Mouse (Mus musculus): Measurements from ENCODE around the gene Mcm5.

DNA sequence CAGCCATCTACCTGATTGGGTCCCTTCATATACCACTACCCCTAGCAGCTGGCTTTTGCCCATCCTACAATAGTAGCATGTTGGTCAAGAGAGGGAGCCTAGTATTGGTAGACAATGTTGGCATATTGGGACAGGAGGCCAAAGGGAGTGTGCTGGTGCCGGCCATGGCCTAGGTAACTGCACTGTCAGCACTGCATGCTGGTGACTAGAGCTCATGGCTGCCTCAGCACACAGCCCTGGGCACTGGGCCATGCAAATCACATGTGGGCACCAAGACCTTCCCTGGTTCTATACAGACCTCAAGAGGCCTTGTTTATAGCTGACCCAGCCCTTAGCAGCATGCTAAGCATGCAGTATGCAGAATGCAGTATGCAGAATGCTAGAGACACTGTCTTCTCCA lies 39.1 kb upstream of the Mcm5 start:
- no peak for TF ChIP-seq CTCF (IDR thresholded peaks at IDR 0.05; ENCODE audit: low read depth, low read length)
- no peak for TF ChIP-seq TAL1 (conservative IDR thresholded peaks at IDR 0.05; ENCODE audit: low read depth, low read length)

Measured in G1E (cell line).